Mouse (Mus musculus): ENCODE measurements around the gene Bhmt.

DNA sequence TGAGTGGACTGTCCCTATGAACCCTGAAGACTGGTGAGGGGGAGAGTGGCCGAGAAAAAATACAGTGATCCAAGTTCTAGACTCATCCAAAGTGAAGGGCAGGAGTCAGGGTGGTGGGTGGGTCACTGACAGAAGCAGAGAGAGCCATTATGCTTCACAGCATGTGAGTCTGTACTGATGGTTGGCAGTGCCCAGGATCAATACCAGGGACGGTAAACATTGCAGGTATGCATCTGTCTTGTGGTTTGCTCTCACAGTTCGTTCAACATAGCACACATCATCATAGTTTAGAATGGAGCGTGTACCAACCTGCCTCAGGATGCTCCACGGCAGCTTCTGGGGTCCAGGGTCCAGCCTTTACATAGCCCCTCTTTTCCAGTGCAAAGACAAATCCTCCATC lies 4.8 kb downstream of the Bhmt start:
- TF ChIP-seq UBTF (IDR thresholded peaks at IDR 0.05; ENCODE audit: borderline replicate concordance, insufficient read depth, low read depth, low read length): no peak
- no peak for TF ChIP-seq EP300 (IDR thresholded peaks at IDR 0.05; ENCODE audit: low read depth in 1 of 2, low read length in 2 of 2)
- no peak for TF ChIP-seq CTCF (IDR thresholded peaks at IDR 0.05 in 2 of 3, conservative IDR thresholded peaks at IDR 0.05 in 1 of 3; ENCODE audit: control insufficient read depth in 1 of 3, insufficient read depth in 1 of 3, low read depth in 2 of 3, low read length in 3 of 3, poor library complexity in 1 of 3, severe bottlenecking in 1 of 3)
- no peak for TF ChIP-seq MAX (IDR thresholded peaks at IDR 0.05; ENCODE audit: low read length)
- TF ChIP-seq NRF1 (IDR thresholded peaks at IDR 0.05; ENCODE audit: insufficient read depth, low read depth, low read length, poor library complexity, severe bottlenecking): no peak
- no peak for TF ChIP-seq POLR2A (IDR thresholded peaks at IDR 0.05; ENCODE audit: control insufficient read depth in 1 of 2, insufficient read depth in 1 of 2, low read depth in 1 of 2, low read length in 2 of 2, poor library complexity in 1 of 2)
- no peak for TF ChIP-seq MAZ (IDR thresholded peaks at IDR 0.05; ENCODE audit: low read depth, low read length)
- TF ChIP-seq USF1 (IDR thresholded peaks at IDR 0.05; ENCODE audit: low read depth, low read length): no peak
- TF ChIP-seq SIN3A (IDR thresholded peaks at IDR 0.05; ENCODE audit: low read length): no peak
- no peak for TF ChIP-seq RCOR1 (IDR thresholded peaks at IDR 0.05; ENCODE audit: low read depth, low read length)

All from MEL (cell line).